Mouse (Mus musculus) central nervous system, embryonic 11.5 days (tissue): ENCODE measurements around the gene Tssk6. TPM values are rescaled to one million over a fixed set of nuclear protein-coding genes. Genes with fewer than 3 reads are reported as not detected.

Experiments
- polyA plus RNA-seq: library from polyadenylated mRNA; depleted of rRNA; stranded (reverse); fragments of >200 nt; gene quantifications from 2 replicates; pipeline ENCODE4 v1.2.3, GENCODE M21; 2012; rRNA removed

Tssk6 gene
- polyA plus RNA-seq, result 0.50 and 0.51 TPM in 2 replicates

DNA sequence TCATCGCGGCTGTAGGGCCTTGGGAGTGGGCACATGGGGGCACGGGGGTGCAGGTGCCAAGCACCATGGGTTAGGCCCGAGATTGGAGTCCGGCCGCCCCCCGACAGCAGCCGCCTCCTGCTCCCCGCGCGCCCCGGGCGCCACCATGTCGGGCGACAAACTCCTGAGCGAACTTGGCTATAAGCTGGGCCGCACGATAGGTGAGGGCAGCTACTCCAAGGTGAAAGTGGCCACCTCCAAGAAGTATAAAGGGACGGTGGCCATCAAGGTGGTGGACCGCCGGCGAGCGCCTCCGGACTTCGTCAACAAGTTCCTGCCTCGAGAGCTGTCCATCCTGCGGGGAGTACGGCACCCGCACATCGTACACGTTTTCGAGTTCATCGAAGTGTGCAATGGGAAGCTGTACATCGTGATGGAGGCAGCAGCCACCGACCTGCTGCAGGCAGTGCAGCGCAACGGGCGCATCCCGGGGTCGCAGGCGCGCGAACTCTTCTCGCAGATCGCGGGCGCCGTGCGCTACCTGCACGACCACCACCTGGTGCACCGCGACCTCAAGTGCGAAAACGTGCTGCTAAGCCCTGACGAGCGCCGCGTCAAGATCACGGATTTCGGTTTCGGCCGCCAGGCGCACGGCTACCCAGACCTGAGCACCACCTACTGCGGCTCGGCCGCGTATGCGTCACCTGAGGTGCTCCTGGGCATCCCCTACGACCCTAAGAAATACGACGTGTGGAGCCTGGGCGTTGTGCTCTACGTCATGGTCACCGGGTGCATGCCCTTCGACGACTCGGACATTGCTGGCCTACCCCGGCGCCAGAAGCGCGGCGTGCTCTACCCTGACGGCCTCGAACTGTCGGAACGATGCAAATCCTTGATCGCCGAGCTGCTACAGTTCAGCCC, at the start of gene Tssk6, which contains the start of the genes Ndufa13 and Yjefn3:
Tssk6 (plus strand) TSS at position 22 of the 900 bp plus-strand sequence.
Ndufa13 (minus strand) TSS at position 396 of the 900 bp plus-strand sequence.
Yjefn3 (minus strand) TSS at position 550 of the 900 bp plus-strand sequence.

DNA sequence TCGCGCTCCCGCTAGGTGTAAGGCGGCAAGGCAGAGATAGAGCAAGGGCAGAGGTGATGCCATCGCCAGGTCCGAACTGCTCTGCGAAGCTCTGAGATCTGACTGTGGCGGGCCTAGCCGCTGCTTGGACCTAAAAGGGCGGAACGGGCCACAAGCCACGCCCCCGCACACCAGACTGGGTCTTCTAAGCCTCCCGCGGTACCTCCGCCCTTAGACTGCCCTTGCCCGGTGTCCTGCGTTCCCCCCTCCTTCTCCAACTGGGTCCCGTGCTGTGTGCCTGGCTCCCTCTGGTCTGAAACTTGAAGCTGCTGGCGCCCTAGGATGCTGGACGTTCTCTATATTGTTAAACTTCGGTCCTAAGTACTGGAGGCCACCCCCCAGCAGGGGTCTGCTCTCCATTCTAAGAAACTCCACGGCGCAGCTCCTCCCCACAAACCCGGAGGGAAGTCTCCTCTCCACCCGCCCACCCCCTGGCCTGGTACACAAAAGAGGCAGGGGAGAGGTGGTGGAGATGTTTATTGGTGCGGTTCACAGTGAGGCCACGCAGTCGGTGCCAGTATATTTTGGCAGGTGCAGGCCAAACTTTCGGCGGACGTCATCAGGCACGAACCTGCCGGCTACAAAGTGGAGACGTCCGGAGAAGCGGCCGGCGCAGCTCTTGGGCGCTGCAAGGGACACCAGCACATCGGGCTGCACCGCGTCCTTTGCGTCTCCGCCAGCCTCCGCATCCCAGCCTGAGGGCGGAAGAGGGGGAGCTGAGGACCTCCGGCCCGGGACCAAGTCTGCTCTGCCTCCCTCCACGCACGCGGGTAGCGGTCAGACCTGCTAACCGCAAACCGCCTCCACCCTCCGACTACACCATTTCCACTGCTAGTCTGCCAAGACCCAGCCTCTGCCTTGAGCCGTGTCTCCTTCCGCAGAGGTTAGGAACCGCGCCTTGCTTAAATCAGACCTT, 14.4 kb upstream of the Tssk6 start, which contains the start of gene Cilp2:
Cilp2 (minus strand) TSS at position 399 of the 955 bp plus-strand sequence.

Other genes starting within 250 kb of the Tssk6 start
- gene Zfp964, start 247.7 kb upstream of the Tssk6 start, polyA plus RNA-seq, result 1.3 and 2.7 TPM in 2 replicates
- 19.3 and 22.5 TPM in 2 replicates for gene Zfp869, start 191.5 kb upstream of the Tssk6 start, polyA plus RNA-seq
- gene Zfp963, start 152.2 kb upstream of the Tssk6 start, polyA plus RNA-seq, result 7.0 and 9.9 TPM in 2 replicates
- gene Gm20422, start 127.3 kb upstream of the Tssk6 start, polyA plus RNA-seq, result 2.1 and 3.8 TPM in 2 replicates
- 59.4 and 66.4 TPM in 2 replicates for gene Atp13a1, start 111.0 kb upstream of the Tssk6 start, polyA plus RNA-seq
- gene Zfp866, start 111.0 kb upstream of the Tssk6 start, polyA plus RNA-seq, result 33.2 and 41.6 TPM in 2 replicates
- gene Gmip, start 93.5 kb upstream of the Tssk6 start, polyA plus RNA-seq, result 24.2 and 39.2 TPM in 2 replicates
- gene Lpar2, start 79.8 kb upstream of the Tssk6 start, polyA plus RNA-seq, result 3.5 and 6.5 TPM in 2 replicates
- 21.8 and 28.1 TPM in 2 replicates for gene Pbx4, start 69.7 kb upstream of the Tssk6 start, polyA plus RNA-seq
- 0.48 and 0.56 TPM in 2 replicates for gene Cilp2, start 14.5 kb upstream of the Tssk6 start, polyA plus RNA-seq
- 106 and 170 TPM in 2 replicates for gene Ndufa13, start 374 bp downstream of the Tssk6 start, polyA plus RNA-seq
- gene Yjefn3, start 528 bp downstream of the Tssk6 start, polyA plus RNA-seq, result 5.5 and 10.0 TPM in 2 replicates
- 70.6 and 123 TPM in 2 replicates for gene Gatad2a, start 94.2 kb downstream of the Tssk6 start, polyA plus RNA-seq
- 48.0 and 84.9 TPM in 2 replicates for gene Mau2, start 140.6 kb downstream of the Tssk6 start, polyA plus RNA-seq
- gene Sugp1, start 140.6 kb downstream of the Tssk6 start, polyA plus RNA-seq, result 27.0 and 29.2 TPM in 2 replicates
- gene Tm6sf2, start 170.7 kb downstream of the Tssk6 start, polyA plus RNA-seq, result 4.4 and 5.1 TPM in 2 replicates
- 0.08 and 0.17 TPM in 2 replicates for gene Hapln4, start 181.3 kb downstream of the Tssk6 start, polyA plus RNA-seq
- gene Ncan, start 218.7 kb downstream of the Tssk6 start, polyA plus RNA-seq, result 24.0 and 32.7 TPM in 2 replicates
- 14.4 and 18.8 TPM in 2 replicates for gene Nr2c2ap, start 229.1 kb downstream of the Tssk6 start, polyA plus RNA-seq
- 21.7 and 26.6 TPM in 2 replicates for gene Rfxank, start 237.0 kb downstream of the Tssk6 start, polyA plus RNA-seq
- gene Borcs8, start 237.3 kb downstream of the Tssk6 start, polyA plus RNA-seq, result 48.8 and 80.2 TPM in 2 replicates
- 0.25 and 0.31 TPM in 2 replicates for gene Mef2b, start 237.5 kb downstream of the Tssk6 start, polyA plus RNA-seq